Mouse (Mus musculus) induced T-regulatory cell, adult 2 months (primary cell): ENCODE results near the gene Stn1.

Source experiments
- DNase-seq: peaks from one replicate; pipeline ENCODE4 v3.0.0-alpha.2; 2012; ENCODE audit warnings: low read depth

Gene Stn1

DNA sequence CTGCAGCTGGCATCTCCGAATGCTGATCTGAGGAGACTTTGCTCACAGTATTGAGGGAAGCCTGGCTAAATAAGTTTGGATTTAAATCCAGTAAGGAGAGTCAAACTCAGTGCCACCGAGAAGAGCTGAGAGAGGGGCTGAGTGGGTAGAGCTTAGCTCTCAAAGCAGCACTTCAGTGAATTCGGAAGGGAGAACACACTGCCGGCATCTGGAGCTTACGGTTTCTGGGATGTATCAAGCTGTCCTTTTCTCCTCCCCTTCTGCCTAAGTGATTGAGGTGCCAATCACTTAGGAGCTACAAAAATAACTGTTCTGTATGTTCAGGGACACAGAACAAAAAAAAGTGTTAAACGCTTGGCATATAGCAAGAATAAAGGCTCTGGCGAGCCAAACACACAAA lies 5.1 kb upstream of the Stn1 start:
- DNase-seq = no peak

DNA sequence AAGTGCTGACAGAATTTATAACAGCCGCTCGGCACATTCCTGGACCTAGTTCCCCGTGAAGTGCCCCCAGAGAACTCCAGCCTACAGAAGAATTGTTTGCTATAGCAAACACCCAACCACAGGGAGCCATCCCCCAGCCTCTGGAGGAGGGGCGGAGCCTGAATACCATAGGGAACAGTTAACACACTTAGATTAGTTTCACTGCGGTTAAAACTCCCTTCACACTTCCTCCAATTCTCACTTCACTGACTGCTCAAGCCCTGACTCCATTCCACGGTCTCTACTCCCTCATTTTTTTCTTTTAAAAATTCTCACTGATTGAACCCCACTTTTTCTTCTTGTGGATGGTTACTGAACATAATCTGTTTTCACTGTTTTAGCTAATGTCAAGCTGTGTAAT lies 1.5 kb upstream of the Stn1 start:
- peak; percentile 34 for DNase-seq

- no peak for DNase-seq
These were observed 572 bp upstream of the Stn1 start for GRCm38 (mm10) chr19:47537879-47538278.

DNA sequence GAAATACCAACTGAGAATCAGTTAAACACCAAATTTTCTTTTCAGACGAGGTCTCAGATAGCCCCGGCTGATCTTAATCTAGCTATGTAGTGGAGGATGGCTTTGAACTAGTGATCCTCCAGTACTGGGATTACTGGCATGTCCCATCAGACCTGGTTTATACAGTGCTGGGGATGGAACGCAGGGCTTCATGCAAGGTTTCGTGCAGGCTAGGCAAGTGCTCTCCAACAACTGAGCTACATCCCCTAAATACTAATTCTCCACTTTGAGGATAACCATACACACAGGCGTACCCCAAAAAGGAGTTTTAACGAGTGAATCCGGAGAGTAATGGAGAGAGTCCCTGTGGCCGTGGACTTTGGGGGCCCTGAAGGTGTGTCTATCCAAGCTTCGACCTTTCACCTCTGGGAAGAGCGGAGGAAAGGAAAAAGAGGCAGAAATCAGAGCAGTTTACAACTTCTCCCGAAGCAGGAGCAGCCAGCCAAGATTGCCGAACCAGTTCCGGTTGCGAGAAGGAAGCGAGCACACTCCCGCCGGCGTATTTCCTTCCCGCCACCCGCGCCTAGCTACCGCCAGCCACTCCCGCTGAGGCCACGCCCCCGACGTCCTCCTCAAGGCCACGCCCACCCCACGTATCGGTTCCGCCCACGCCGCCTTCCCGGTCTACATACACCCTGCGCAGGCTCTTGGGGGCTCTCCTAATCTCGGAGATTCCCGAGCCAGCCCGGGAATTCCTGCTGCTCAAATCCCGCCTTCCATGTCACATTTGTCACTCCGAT lies 597 bp downstream of the Stn1 start:
- DNase-seq = peak; percentile 98

DNA sequence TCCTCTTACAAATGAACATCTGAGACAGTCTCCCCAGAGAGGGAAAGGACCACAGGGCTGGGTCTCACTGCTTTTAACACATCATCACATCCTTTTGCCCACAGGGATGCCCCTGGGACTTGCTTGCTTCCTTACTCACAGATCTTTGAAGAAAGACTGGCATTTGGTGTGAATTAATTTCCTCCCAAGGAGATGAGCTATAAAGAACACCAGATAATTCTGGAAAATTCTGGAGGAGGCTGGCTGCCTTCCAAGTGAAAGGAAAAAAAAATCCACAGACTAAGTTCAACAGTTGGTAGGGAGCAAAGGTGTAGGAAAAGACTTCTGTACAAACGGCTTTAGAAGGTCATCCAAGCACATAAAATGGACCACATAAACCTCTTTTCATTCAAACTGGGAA lies 3.2 kb downstream of the Stn1 start:
- DNase-seq = no peak

- DNase-seq = peak; percentile 62
These were observed 4.9 kb downstream of the Stn1 start for GRCm38 (mm10) chr19:47532449-47532848.

DNA sequence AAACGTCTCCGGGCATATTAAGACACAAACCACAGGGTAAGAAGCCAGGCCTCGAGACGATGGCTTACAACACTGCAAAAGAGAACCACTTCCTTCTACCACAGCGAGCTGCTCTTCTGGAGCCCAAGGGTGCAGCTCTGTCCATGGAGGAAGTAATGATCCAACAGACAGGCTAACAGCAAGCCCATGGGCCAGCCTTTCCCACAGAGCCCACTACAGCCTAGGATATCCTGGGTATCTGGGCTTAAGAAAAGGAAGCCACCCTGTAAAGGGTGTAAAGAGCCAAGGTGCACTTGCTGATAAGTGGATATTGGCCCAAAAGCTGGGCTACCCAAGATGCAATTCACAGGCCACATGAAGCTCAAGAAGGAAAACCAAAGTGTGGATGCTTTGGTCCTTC lies 6.0 kb downstream of the Stn1 start:
- DNase-seq = no peak

GRCm38 (mm10) chr19:47526239-47526986 lies 10.9 kb downstream of the Stn1 start:
- no peak for DNase-seq

- no peak for DNase-seq
These were observed 12.4 kb downstream of the Stn1 start for GRCm38 (mm10) chr19:47524905-47525304.

DNA sequence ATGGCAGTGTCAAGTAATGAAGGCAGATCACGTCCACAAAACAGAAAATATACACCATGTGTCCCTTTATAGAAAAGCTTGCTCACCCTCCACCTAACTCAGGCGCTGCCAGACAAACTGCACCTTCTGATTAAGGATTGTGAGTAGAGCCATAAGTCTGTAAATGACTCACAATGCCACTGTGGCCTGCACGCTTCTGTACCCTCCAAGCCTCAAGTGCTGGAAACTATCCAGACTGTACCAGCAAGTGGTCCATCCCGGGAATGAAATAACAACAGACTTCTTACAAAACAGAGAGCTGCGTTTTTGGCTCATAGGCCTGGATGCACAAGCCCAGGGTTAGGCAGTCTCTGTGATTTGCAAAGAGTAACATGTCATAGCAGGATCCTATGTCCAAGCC lies 15.9 kb downstream of the Stn1 start:
- no peak for DNase-seq

GRCm38 (mm10) chr19:47519163-47519893 lies 18.0 kb downstream of the Stn1 start:
- DNase-seq = no peak

- no peak for DNase-seq
These were observed 18.7 kb downstream of the Stn1 start for GRCm38 (mm10) chr19:47518475-47519162.

GRCm38 (mm10) chr19:47517570-47517969 lies 19.7 kb downstream of the Stn1 start:
- DNase-seq = no peak

DNA sequence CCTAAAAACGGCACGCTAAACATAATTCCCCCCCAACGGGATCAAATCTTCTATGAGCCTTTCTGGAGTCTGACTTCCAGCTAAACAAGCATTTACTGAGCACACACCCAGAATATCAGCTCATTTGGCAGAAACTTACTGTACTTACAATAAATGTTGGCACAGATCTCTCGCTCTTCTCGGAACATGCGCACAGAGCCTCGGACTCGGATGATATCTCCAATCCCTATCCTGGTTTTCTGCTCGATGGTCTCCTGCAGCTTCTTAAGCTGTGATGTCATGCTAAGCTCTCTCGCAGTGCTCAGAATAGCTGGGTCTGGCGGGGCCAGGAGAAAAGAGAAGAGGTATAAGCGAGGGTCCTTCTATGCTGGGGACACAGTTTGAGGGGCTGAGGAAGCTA lies 20.4 kb downstream of the Stn1 start:
- DNase-seq = no peak

GRCm38 (mm10) chr19:47515091-47515490 lies 22.2 kb downstream of the Stn1 start:
- no peak for DNase-seq

GRCm38 (mm10) chr19:47513618-47513897 lies 23.7 kb downstream of the Stn1 start:
- no peak for DNase-seq

GRCm38 (mm10) chr19:47512794-47513617 lies 24.3 kb downstream of the Stn1 start:
- DNase-seq = peak; percentile 92

DNA sequence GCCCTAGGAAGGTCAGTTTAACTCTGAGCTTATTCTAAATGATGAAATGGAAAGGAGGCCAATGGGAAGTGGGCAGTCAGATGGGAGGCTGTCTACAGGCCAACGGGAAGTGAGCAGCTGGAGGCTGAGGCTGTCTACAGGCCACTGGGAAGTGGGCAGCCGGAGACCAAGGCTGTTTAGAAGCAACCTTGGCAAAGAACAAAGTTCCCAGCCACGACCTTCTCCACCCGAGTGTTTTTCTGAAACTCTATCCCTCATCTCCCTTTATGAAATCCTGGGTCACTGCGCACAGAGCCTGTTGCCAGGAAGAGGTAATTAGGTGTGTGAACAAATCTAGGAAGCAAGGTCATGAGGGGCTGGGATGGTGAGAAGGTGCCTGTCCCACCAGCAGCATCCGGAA lies 25.3 kb downstream of the Stn1 start:
- DNase-seq = no peak

DNA sequence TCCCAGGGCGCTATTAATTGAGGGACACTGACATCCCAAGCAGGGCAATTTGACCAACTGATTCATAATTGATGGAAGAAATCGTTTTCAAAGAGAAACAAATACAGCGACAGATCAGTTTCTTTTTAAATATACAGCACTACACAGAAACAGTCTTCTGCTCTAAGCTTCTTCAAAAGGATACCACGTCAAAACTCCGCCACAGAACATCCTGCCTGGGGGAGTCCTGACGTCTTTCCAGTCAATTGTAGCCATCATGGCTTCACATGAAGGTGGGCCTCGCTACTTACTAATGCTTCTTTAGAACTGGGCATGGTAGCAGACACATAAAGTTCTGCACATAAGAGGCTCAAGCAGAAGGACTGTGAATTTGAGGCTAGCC lies 26.0 kb downstream of the Stn1 start:
- peak; percentile 87 for DNase-seq

GRCm38 (mm10) chr19:47510473-47511293 lies 26.6 kb downstream of the Stn1 start:
- peak; percentile 91 for DNase-seq

- no peak for DNase-seq
These were observed 27.2 kb downstream of the Stn1 start for GRCm38 (mm10) chr19:47510135-47510472.
